Mouse (Mus musculus) forebrain, embryonic 16.5 days (tissue): Measurements from ENCODE around the gene Gm17571. TPM values are rescaled to one million over a fixed set of nuclear protein-coding genes. Genes with fewer than 3 reads are reported as not detected.

ENCODE experiments used
- ATAC-seq: fragments of 200-750 bp; cut with Nextera tagmentation; 2 replicates; pipeline ENCODE4 v1.8.0; 2017; ENCODE audit warnings: mild to moderate bottlenecking, moderate library complexity
- H3K27ac ChIP-seq: fragments of 300-500 bp; sonication (generic); 2 replicates; pipeline ENCODE4 v1.5.1; 2014; ENCODE audit warnings: low read length, control low read depth
- H3K27me3 ChIP-seq: fragments of 300-500 bp; sonication (generic); replicated peaks from 2 replicates; pipeline ENCODE4 v1.6.1; 2014; ENCODE audit warnings: low read length; ENCODE audit not compliant: control insufficient read depth, insufficient read depth
- H3K36me3 ChIP-seq: fragments of 300-500 bp; sonication (generic); 2 replicates; pipeline ENCODE4 v1.6.1; 2014; ENCODE audit not compliant: control insufficient read depth, insufficient read depth
- H3K4me1 ChIP-seq: fragments of 300-500 bp; sonication (generic); replicated peaks from 2 replicates; pipeline ENCODE4 v1.6.1; 2014; ENCODE audit warnings: low read length; ENCODE audit not compliant: control insufficient read depth, insufficient read depth
- H3K4me2 ChIP-seq: fragments of 300-500 bp; sonication (generic); 2 replicates; pipeline ENCODE4 v1.6.1; 2014; ENCODE audit warnings: mild to moderate bottlenecking, low read length, control low read depth
- H3K4me3 ChIP-seq: fragments of 300-500 bp; sonication (generic); replicated peaks from 2 replicates; pipeline ENCODE4 v1.5.1; 2014; ENCODE audit warnings: mild to moderate bottlenecking, low read length, control low read depth
- H3K9ac ChIP-seq: fragments of 300-500 bp; sonication (generic); replicated peaks from 2 replicates; pipeline ENCODE4 v1.6.1; 2014; ENCODE audit warnings: low read depth, low read length, control low read depth
- H3K9me3 ChIP-seq: fragments of 300-500 bp; sonication (generic); 2 replicates; pipeline ENCODE4 v1.6.1; 2016; ENCODE audit warnings: low read length; ENCODE audit not compliant: control insufficient read depth
- WGBS: fragments of 180-500 bp; shearing (Covaris S2); extraction: QIAGEN DNeasy Blood & Tissue Kit; methylation state at CpG from one replicate; pipeline ENCODE4 v1.1.7; 2014; 5-methylcytosine and 5-hydroxymethylcytosine counted together
- polyA plus RNA-seq: library from polyadenylated mRNA; unstranded; fragments of >200 nt; fragmentation: Nextera tagmentation; extraction: Ambion mirVana; gene quantifications from 2 replicates; pipeline ENCODE4 v1.2.1, GENCODE M21; 2015

The Gm17571 gene
- polyA plus RNA-seq, result not detected in 2 replicates

GRCm38 (mm10) chr9:13446703-13447285 is at the start of gene Gm17571:
Gm17571 (minus strand) TSS chr9:13446753.
- Histone ChIP-seq H3K9me3 (no peaks in the 10 kb centered on the region), H3K27ac (no peak within 1 kb of the TSS), H3K4me2 (no peak within 1 kb of the TSS), H3K4me3 (no peak within 1 kb of the TSS), H3K4me1 (no peaks in the 10 kb centered on the region), H3K27me3 (no peaks in the 10 kb centered on the region), H3K36me3 (no peaks in the 10 kb centered on the region), H3K9ac (no peak within 1 kb of the TSS)
- ATAC-seq, result no peak
- 73% methylated on average over 4 of the region's 4 CpGs for WGBS

DNA sequence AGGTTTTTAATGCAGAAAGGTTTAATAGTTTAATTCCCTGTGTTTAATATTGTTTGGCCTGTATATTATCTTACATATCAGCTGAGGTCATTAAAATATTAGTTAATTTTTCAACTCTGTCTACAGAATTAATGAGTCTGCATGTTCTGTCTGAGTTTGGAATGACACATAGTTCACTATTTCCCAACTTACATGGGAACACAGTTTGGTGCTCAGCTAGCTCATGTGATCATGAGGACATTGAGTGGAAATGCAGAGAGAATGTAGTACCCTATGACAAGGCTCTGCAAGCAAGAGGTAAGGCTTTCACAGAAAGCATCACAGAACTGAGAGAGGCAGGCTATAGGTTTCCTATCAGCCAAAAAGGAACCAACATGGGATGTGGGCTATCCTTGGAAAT is 49.0 kb upstream of the Gm17571 start:
- no peaks in the 10 kb centered on the region for H3K9me3 ChIP-seq
- H3K9ac ChIP-seq, result no peak overlapping the region
- H3K27me3 ChIP-seq, result no peaks in the 10 kb centered on the region
- no peak for ATAC-seq
- H3K4me1 ChIP-seq, result peaks cover 2% of the 10 kb centered on the region; the same call in 1 of the 2 replicates
- no peak overlapping the region for H3K27ac ChIP-seq
- H3K36me3 ChIP-seq, result no peaks in the 10 kb centered on the region
- no peak overlapping the region for H3K4me2 ChIP-seq
- no peak overlapping the region for H3K4me3 ChIP-seq

- Histone ChIP-seq H3K27me3 (no peaks in the 10 kb centered on the region), H3K9me3 (no peaks in the 10 kb centered on the region), H3K4me3 (no peak overlapping the region), H3K27ac (no peak overlapping the region), H3K9ac (no peak overlapping the region), H3K36me3 (no peaks in the 10 kb centered on the region), H3K4me2 (no peak overlapping the region), H3K4me1 (peaks cover 2% of the 10 kb centered on the region; the same call in 1 of the 2 replicates)
- ATAC-seq, result no peak
- 90% methylated on average over 2 of the region's 2 CpGs for WGBS
Observed at GRCm38 (mm10) chr9:13493746-13494145, 47.2 kb upstream of the Gm17571 start.

GRCm38 (mm10) chr9:13492807-13493206 is 46.3 kb upstream of the Gm17571 start:
- H3K27me3 ChIP-seq, result no peaks in the 10 kb centered on the region
- H3K4me2 ChIP-seq, result no peak overlapping the region
- no peaks in the 10 kb centered on the region for H3K36me3 ChIP-seq
- H3K9ac ChIP-seq, result no peak overlapping the region
- H3K9me3 ChIP-seq, result no peaks in the 10 kb centered on the region
- no peak for ATAC-seq
- 77% methylated on average over 2 of the region's 2 CpGs for WGBS
- H3K4me1 ChIP-seq, result 0 out of 2 replicates have a peak, but pooled peaks cover 2% of the 10 kb centered on the region
- H3K4me3 ChIP-seq, result no peak overlapping the region
- no peak overlapping the region for H3K27ac ChIP-seq

GRCm38 (mm10) chr9:13491854-13492620 is 45.5 kb upstream of the Gm17571 start:
- no peaks in the 10 kb centered on the region for H3K36me3 ChIP-seq
- no peak overlapping the region for H3K27ac ChIP-seq
- no peak for ATAC-seq
- no peak overlapping the region for H3K4me3 ChIP-seq
- 93% methylated on average over 9 of the region's 9 CpGs for WGBS
- no peaks in the 10 kb centered on the region for H3K9me3 ChIP-seq
- no peak overlapping the region for H3K9ac ChIP-seq
- H3K27me3 ChIP-seq, result no peaks in the 10 kb centered on the region
- 0 out of 2 replicates have a peak, but pooled peaks cover 2% of the 10 kb centered on the region for H3K4me1 ChIP-seq
- no peak overlapping the region for H3K4me2 ChIP-seq

GRCm38 (mm10) chr9:13491107-13491506 is 44.6 kb upstream of the Gm17571 start:
- no peaks in the 10 kb centered on the region for H3K36me3 ChIP-seq
- H3K27ac ChIP-seq, result no peak overlapping the region
- no peaks in the 10 kb centered on the region for H3K9me3 ChIP-seq
- WGBS, result 68% methylated on average over 1 of the region's 1 CpGs
- ATAC-seq, result no peak
- no peak overlapping the region for H3K4me2 ChIP-seq
- H3K4me3 ChIP-seq, result no peak overlapping the region
- no peaks in the 10 kb centered on the region for H3K4me1 ChIP-seq
- H3K9ac ChIP-seq, result no peak overlapping the region
- H3K27me3 ChIP-seq, result no peaks in the 10 kb centered on the region

DNA sequence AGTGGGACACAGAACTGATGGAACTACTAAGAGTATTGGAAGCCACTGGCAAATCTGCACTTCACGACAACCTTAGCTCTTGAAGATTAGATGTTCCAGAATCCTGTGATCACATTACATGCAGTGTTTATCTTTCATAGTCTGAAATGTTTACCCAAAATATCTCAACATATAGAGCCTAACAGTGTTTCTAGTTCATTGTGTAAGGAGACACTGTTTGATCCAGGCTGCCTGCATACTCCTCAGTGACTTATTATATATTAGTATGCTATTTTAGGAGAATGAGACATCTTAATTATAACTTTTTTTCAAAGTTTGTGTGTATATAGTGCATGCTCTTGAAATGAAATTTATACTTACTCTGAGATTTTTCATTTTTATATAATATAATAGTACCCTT is 39.4 kb upstream of the Gm17571 start:
- no peak for ATAC-seq
- no peak overlapping the region for H3K4me3 ChIP-seq
- WGBS, result 74% methylated on average over 1 of the region's 1 CpGs
- H3K4me1 ChIP-seq, result peaks cover 9% of the 10 kb centered on the region
- H3K4me2 ChIP-seq, result no peak overlapping the region
- H3K27me3 ChIP-seq, result no peaks in the 10 kb centered on the region
- no peak overlapping the region for H3K9ac ChIP-seq
- no peaks in the 10 kb centered on the region for H3K36me3 ChIP-seq
- H3K27ac ChIP-seq, result no peak overlapping the region
- H3K9me3 ChIP-seq, result no peaks in the 10 kb centered on the region

GRCm38 (mm10) chr9:13484267-13485240 is 38.0 kb upstream of the Gm17571 start:
- Histone ChIP-seq H3K36me3 (no peaks in the 10 kb centered on the region), H3K9me3 (no peaks in the 10 kb centered on the region), H3K27ac (no peak overlapping the region), H3K4me2 (0 out of 2 replicates have a peak overlapping the region, but pooled peaks have one; percentile 6), H3K9ac (no peak overlapping the region), H3K4me1 (peaks cover 14% of the 10 kb centered on the region), H3K4me3 (no peak overlapping the region), H3K27me3 (no peaks in the 10 kb centered on the region)
- no peak for ATAC-seq
- 31% methylated on average over 12 of the region's 12 CpGs for WGBS
